Mouse (Mus musculus) ZHBTc4 (cell line): ENCODE results near the gene Abraxas1.

Source experiments
- DNase-seq: peaks from one replicate; pipeline ENCODE4 v3.0.0-alpha.2; 2011; ENCODE audit warnings: low read depth, low spot score

Abraxas1 gene

DNA sequence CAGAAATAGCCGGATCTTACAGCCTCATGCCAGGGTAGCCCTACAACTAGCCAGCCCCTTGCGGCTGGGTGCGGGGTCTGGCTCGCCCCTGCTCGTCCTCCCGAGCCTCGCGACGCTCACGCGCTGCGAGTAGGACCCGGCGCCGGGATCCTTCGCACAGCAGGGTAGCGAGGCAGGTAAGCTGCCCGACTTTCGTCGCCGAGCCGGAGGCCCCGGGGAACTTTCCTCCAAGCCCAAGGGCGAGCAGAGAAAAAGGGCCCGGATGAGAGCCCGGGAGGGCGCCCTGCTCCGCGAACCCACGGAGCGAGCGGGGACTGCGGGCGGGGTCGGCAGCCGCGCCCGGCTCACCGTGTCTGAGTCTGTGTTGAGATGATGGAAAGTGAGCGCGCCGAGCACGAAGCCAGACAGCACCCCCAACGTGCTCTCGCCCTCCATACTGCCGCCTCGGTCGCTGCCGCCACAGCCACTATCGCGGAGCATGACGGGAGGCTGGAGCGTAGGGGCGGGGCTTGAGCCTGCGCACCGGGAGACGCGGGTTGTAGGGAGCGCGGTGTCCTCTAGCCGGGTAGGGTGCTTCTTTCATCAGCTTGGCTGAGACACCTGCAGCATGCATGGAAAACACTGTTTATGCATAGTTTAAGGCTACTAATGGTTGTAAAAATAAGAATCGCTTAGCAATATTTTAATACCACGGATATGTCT is at the start of gene Abraxas1:
TSS of gene Abraxas1 (minus strand) at position 483 of the 702 bp plus-strand sequence.
- DNase-seq = peak; percentile 92

DNA sequence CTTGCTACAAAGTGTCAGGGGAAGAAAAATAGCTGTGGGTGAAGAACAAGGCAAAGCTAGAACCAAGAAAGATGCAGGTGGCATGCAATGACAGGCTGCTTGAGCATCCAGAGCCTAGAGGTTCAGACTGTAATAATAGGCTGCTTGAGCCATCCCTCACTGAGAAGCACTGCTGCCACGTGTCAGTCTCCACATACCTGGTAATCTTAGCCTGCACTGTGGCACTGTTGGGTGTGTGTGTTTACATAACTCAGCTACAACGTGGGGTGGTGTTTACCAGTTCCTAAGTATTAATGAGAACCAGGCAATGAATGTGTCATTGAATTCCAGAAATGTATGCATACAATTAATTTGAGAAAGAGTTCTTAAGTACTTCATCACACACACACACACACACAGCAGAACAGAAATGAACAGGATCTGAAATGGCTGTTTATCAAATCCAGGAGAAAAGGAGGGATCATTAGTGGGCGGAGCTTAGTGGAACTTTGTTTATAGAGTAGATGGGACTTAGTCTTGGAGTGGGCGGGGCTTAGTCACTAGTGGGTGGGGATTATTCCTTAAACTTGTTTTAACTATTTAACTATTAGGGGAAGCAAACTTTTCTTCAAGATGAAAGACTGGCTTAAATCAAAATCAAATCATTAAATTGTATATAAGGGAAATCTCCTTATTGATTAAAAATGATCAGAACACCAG is 48.6 kb upstream of the Abraxas1 start:
- peak; percentile 55 for DNase-seq

DNA sequence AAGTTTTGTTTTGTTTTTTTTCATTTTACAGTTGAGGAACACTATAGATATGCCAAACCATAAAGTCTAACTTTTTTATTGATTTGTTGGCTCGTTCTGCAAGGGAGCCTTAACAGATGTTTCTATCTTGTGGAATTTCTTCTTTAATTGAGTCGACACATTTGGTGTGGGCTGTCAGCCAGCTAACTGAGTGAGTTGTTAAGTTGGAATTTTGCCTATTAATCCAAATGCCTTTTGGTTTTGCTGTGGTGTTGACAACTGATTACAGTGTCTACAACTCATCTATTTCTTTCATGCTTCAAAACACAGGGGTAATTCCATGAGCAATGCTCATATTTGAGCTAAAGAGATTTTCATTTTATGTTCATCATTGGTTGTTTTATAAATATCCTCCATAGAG is 45.4 kb upstream of the Abraxas1 start:
- DNase-seq = no peak

DNA sequence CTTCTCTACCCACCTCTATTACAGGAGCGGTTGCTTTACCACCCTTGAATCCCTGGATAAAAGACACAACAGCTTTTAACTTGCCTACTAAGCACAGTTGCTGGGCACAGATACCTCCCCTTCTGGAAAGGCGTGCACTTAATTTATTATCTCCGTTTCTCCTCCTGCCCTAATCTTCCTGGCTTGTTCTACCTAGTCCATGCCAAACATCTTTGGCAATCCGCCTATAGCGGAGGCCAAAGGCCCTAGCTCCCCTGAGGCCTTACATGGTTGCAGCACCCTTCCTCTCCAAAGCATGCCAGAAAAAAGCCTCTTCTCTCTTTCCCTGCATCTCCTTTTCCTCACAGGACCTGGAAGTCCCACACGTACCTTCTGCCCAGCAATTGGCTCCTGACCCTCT is 43.7 kb upstream of the Abraxas1 start:
- DNase-seq = no peak

DNA sequence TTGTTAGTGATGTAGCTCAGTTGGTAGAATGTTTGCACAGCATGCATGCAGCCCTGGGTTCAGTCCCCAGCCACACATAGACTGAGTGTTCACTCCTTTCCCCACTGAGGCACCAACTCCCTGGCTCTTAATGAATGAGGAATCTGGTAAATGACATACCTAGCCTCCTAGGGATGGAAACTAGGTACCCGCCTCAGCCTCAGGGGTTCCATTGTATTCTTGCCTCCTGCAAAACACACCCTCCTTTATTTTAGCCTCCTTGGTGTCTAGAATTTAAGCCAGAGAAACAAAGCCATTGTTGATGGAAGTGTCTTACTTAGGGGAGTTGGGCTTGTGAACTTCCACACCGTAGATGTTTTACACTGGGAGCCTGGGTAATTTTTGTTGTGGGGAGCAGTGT is 42.3 kb upstream of the Abraxas1 start:
- DNase-seq = peak; percentile 67

DNA sequence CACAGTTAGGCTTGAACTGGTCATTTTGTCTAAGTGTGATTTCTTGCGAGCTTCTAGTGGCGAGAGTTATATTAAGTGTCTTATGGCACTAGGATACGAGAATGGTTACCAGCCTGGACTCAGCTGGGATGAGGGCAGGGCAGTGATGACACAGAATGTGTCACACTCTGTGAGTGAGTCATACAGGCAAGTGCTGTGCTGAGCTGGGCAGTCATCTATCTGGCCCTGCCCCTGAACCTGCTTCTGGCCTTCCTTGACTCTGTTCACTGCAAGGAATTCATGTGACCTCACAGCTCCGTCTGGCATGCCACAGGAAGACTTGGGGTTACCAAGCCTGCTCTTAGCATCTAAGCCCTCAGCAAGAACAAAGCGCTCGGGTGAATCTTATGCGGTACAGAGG is 41.0 kb upstream of the Abraxas1 start:
- no peak for DNase-seq

DNA sequence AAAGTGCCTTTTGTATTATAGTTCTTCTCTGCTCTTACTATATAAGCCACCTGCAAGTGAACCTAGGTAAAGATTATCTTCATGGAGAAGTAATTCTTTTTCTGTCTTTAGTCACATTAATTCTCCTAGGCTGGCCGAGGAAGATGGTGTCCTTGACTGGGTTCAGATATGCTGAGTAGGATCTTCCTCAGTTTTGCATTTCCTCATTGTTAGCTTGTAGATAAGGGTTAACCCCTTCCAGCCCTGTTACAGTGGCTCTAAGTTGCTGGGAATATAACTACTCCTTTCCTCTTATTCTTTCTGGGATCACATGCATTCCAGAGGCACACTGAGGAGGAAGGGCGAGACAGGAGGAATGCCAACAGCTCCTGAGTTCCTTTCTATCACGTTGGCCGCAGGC is 40.4 kb upstream of the Abraxas1 start:
- no peak for DNase-seq

DNA sequence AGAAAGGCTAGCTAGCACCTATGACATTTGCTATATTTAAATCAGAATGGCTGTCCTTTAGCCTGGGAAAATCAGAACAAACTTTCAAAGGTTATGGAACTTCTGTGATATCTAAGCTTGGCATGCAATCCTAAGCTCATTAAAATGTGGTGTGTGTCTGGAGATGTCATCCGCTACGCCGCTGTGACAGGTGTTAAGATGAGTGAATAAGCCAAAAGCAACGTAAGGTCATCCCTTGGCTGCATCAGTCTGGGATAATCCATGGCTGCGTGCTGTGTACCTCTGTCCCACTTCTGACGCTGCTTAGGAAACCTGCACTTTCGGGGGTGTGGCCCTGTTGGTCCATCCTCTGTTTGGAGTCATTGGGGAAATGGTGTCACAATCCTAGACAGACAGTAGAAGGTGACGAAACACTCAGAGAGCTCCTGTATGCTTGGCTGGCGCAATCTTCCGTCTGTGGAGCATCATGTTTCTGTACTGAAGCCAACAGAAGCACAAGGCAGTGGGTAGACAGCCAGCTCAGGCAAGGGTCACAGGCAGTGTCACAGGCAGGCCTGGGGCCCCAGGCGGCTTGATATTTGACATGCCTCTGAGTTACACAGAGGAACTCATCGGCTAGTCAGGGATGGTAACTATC is 39.8 kb upstream of the Abraxas1 start:
- DNase-seq = no peak

DNA sequence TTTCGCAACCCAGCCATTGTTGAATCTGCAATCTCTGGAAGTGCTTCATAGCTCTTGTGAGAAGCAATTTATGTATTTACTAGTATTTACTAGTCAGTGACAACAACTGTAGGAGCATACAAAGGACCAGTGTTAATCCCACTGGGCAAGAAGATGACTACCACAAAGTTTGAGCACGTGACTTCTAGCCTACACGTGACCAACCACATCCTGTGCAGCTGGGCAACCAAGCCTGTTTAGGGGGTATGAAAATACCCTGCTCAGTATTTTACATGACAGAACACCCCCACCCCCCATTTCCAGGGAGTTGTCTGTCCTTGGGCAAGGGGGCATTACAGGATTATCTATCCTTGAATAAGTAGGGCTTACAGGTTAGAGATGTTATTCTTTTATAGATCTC is 35.8 kb upstream of the Abraxas1 start:
- DNase-seq = no peak

DNA sequence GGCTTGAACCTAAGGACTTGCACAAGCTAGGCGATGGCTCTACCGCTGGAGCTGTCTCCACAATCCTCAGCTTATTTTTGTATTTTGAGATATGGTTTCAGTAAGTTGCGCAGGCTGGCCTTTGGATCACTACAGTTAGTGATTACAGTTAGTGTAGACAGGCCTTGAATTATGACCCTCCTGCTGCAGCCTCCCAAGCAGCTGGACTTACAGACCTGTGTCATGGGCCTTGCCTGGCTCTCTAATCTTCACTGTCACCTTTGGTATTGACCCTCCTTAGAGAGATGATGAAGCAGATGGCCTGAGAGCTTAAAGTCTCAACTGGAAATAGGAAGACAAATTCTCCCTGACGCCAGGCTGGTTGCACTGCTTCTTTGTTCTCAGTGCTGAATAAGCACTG is 33.2 kb upstream of the Abraxas1 start:
- DNase-seq = no peak

DNA sequence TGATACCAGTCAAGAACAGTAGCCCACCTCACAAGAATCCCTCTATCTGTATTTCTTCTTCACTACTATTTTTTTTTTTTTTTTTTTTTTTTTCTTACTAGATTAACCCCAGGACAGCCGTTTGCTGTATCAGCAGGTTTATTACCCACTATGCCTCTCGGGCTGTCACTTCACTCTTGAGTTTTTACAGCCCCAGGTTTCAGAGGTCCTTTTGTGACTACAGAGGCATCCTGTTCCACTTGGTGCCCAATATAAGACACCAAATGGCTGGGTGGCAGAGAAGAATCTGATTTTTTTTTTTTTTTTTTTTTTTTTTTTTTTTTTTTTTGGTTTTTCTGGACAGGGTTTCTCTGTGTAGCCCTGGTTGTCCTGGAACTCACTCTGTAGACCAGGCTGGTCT is 26.4 kb upstream of the Abraxas1 start:
- DNase-seq = no peak

DNA sequence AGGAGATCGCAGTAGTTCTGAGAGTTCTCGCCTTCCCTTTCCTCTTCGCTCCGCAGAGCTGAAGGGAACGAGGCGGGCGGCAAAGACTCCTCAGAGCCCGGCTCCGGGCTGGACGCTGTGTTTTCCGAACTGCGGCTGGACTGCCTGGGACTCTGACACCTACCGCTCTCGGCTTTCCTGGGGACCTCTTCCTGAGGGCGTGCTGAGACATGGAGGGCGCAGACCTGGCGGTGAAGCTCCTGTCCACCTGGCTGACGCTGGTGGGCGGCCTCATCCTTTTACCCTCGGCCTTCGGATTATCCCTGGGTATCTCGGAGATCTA is 25.8 kb upstream of the Abraxas1 start:
- DNase-seq = no peak

DNA sequence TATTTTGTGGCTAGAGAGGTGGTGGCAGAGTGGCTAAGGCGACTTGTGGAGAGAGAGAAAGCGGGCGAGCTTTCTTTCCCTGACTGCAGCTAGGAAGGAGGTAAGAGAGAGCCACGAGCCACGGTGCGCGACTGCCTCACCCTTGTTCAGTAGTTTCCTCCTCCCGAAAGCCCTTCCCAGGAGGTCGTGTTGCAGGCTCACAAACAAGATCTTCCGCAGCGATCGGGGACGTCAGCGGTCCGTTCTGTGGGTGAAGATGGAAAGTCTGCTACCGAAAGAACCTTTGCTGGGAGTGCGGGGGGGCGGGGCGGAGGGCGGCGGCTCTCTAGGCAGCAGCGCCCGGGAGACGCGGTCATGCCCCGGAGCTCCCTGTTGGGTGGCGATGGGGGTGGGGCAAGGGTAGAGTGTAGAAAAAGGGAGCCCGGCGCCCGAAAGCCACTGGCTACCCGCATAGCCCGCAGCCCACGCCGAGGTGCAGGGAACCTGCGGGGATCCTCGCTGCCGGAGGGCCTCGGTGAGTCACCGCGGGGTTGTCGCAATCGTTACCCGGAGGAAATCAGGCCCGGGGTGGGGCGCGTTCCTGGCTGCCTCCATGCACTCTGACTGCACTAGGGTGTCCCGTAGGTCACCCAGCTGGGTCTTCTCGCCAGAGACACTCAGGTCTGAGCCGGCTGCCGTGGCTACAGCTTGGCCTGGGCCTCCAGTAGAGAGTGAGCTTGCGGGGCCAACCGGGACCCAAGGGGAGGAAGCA is 25.3 kb upstream of the Abraxas1 start:
- peak; percentile 84 for DNase-seq

DNA sequence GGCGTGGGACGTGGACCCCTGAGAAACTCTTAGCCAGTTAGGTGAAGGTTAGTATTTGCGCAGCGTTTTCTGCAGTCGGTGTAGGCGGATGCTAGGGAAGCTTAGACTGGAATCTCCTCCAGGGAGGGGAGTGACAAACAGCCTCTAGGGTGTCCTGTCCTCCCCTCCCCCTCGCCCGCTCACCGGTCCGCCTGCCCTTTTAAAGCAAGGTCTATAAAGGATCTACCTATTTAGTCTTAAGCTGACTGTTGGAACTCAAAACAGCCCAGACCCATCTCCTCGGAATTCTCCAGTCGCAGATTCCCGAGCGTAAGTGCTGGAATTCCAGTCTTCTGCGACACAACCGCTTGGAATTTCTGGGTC is 24.7 kb upstream of the Abraxas1 start, which contains the start of gene Gpat3:
TSS of gene Gpat3 (plus strand) at position 229 of the 363 bp plus-strand sequence.
- DNase-seq = peak; percentile 69

DNA sequence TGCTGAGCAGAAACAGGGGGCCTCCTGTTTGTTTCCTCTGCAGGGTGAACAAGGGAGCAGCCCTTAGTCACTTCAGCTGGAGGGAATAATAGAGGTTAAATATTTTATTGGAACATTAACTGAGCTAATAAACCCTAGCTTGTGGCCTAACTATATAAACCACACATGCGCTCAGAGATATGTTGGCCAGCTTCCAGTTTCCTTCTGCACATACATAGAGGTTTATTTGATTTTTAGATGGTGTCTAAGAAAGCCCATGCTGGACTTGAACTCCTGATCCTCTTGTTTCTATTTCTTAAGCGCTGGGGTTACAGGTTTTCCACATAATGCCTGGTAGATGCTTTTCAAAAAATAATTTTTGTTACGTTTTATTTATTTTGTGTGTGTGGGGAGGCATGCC is 23.7 kb upstream of the Abraxas1 start:
- DNase-seq = no peak

DNA sequence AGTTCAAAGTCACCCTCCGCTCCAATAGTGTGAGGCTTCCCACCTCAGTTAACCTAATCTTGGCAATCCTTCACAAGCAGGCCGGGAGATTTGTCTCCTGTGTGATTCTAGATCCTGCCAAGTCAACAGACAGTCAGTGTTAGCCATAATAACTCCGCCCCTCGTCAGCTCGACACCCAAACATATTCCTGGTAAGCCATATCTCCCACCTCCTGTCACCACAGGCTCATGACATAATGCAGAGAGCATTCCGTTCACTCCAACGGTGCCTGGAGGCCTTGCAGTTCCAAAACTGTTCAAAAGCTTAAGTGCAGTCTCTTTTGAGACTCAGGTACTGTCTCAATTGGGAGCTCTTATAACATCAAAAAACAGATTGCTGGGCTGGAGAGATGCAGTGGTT is 17.1 kb upstream of the Abraxas1 start:
- no peak for DNase-seq

DNA sequence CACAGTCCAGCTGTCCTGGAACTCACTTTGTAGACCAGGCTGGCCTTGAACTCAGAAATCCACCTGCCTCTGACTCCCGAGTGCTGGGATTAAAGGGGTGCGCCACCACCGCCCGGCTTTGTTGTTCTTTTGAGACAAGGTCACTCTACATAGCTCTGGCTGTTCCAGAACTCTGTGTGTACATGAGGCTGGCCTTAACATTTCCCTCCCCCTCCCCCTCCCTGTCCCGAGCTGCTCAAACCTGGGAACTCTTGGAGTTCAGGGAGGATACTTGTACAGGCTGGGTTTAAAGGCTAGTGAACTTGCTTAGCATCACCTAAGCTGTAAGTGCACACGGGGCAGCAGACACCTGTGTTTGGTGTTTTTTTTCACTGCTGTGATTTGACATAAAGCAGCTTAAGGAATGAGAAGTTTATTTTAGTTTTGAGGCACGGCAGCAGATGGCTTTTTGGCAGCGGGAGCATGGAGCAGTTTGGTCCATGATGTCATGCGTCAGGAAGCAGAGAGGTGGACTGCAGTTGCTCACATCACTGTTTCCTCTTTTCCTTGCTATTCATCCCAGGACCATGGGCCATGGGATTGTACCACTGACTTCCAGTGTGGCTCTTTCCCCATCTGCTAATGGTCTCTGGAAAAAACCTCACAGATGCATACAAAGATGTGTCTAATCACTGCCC is 15.2 kb upstream of the Abraxas1 start:
- DNase-seq = peak; percentile 84

DNA sequence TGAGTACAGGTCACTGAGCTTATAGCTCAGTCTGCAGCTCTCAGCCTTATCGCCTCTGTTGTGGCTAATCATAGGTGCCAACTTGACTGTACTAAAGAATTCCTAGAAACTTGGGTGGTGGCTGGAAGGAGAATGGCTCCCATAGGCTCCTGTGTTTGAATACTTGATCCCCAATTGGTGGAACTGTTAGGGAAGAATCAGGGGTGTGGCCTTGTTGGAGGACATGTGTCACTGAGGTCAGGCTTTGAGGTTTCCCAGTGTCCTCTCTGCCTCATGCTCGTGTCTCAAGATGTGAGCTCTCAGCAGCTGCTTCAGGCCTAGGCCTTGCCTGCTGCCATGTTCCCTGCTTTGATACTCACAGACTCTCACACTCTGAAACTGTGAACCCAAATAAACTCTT is 13.1 kb upstream of the Abraxas1 start:
- DNase-seq = peak; percentile 52

DNA sequence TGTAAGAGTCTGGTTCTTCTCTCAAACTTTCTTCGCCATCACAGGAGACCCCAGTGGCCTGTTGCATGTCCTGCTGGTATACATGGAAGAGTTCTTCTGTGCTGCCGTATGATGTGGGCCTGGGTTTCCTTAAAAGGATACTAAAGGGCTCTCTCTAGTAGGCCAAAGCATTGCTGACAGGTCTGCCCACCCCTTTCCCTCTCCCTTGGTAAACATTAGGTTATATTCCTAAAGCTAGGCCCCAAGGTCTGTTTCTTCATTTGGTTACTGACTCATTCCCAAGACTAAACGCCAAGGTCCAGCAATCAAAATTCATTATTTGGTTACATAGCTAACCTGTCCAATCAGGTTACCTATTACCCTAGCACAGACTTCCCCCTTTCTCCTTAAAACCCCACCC is 11.9 kb upstream of the Abraxas1 start:
- no peak for DNase-seq

DNA sequence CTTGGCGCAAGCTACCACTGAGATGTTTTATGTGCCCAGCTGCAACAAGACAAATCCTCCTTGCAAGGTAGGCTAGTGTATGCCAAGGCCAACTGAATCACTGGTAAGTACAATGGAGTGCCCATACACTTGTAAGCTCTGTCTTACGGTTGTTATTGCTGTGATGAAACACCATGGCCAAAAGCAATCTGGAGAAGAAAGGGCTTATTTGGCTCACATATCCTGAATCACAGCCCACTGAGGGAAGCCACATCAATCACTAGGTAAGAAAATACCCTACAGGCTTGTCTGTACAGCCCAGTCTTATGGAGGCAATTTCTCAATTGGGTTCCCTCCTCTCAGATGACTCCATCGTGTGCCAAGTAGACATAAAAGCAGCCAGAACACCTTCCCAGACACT is 7.9 kb upstream of the Abraxas1 start:
- DNase-seq = no peak

DNA sequence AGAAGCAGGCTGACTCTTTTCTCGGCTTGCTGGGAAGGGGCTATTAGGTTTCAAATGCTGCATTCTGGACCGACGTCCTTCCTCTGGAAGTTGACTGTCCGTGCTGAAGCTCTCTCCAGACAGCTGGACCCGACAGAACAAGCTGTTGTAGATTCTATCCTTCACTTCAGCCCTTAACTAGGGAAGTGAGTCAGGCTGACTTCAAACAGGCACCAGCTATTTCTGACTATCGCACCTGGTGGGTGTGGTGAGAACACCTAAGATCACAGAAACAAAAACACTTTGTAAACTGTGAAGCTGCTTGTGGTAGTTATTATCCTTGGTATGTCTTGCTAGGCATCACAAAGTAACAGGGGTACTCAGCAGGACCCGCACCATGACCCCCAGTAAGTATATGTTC is 5.8 kb upstream of the Abraxas1 start:
- no peak for DNase-seq

DNA sequence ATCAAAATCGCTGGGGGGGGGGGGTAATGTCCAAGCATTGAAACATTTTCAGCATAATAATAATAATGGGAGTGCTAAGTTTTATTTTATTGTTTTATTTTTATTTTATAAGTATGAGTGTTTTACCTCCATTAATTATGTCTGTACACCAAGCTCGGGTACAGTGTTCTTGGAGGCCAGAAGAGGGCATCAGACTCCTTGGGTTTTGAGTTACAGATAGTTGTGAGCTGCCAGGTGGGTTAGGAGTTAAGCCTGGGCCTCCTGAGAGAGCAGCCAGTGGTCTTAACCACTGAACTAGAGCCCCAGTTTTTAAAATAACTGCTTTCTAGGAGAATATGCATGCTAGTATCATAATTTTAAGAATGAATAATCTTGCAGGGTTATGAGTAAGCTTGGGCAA is 5.2 kb upstream of the Abraxas1 start:
- peak; percentile 65 for DNase-seq
